8 mouse cellular contexts compared by ENCODE assay signal in genomic region chr11:116489771-116490231, GRCm38 (mm10). TPM values are rescaled to one million over a fixed set of nuclear protein-coding genes. Genes with fewer than 3 reads are reported as not detected.
DNase-seq lines count a peak whose midpoint lies in the region; ATAC-seq lines count a peak whose summit lies in the region.

No protein-coding gene starts in this region.

- H3K9me3 ChIP-seq in kidney, embryonic 16.5 days (ENCODE audit: low read length) = peaks cover 3% of the 10 kb centered on the region; the same call in 1 of the 2 replicates
- no peaks in the 10 kb centered on the region for H3K9me3 ChIP-seq in limb, embryonic 15.5 days
- no peaks in the 10 kb centered on the region for H3K9me3 ChIP-seq in stomach, embryonic 14.5 days (ENCODE audit: control insufficient read depth, low read depth, low read length)

- H3K9ac ChIP-seq in kidney, embryonic 16.5 days (replicated peaks; ENCODE audit: low read length) = peak overlapping the region; percentile 90
- H3K9ac ChIP-seq in limb, embryonic 15.5 days = peak overlapping the region; percentile 88
- H3K9ac ChIP-seq in stomach, embryonic 14.5 days (replicated peaks; ENCODE audit: low read depth, low read length) = peak overlapping the region; percentile 97

- H3K4me1 ChIP-seq in kidney, embryonic 16.5 days (ENCODE audit: insufficient read depth, low read length) = peaks cover 17% of the 10 kb centered on the region
- H3K4me1 ChIP-seq in limb, embryonic 15.5 days = peaks cover 14% of the 10 kb centered on the region
- H3K4me1 ChIP-seq in stomach, embryonic 14.5 days (ENCODE audit: control insufficient read depth, insufficient read depth, low read length) = peaks cover 9% of the 10 kb centered on the region; the same call in 1 of the 2 replicates

- WGBS in kidney, embryonic 16.5 days = under 1% methylated on average over 39 of the region's 39 CpGs
- under 1% methylated on average over 35 of the region's 39 CpGs for WGBS in limb, embryonic 15.5 days
- WGBS in stomach, embryonic 14.5 days = under 1% methylated on average over 39 of the region's 39 CpGs

- H3K4me2 ChIP-seq in kidney, embryonic 16.5 days (replicated peaks; ENCODE audit: low read depth, low read length) = peak overlapping the region; percentile 75
- H3K4me2 ChIP-seq in limb, embryonic 15.5 days = peak overlapping the region; percentile 58
- peak overlapping the region; percentile 54 for H3K4me2 ChIP-seq in stomach, embryonic 14.5 days (replicated peaks; ENCODE audit: low read depth, low read length)

- H3K27ac ChIP-seq in kidney, embryonic 16.5 days (ENCODE audit: low read length) = peak overlapping the region; percentile 95
- peak overlapping the region; percentile 88 for H3K27ac ChIP-seq in limb, embryonic 15.5 days
- H3K27ac ChIP-seq in stomach, embryonic 14.5 days (ENCODE audit: low read length) = peak overlapping the region; percentile 87

- peak; percentile 59 for ATAC-seq in kidney, embryonic 16.5 days (ENCODE audit: low FRiP score, low TSS enrichment)
- ATAC-seq in erythroid progenitor cell, adult 5-6 weeks (replicated peaks; ENCODE audit: low FRiP score, poor library complexity, severe bottlenecking) = peak; percentile 13
- ATAC-seq in limb, embryonic 15.5 days (ENCODE audit: insufficient number of reproducible peaks, low FRiP score, low TSS enrichment, low read depth) = peak; percentile 12; the same call in 1 of the 2 replicates
- peak; percentile 19; the same call in 1 of the 2 replicates for ATAC-seq in stomach, embryonic 14.5 days (ENCODE audit: insufficient number of reproducible peaks, insufficient read depth, low FRiP score, low read depth)

- H3K4me3 ChIP-seq in kidney, embryonic 16.5 days (ENCODE audit: low read length) = peak overlapping the region; percentile 92
- peak overlapping the region; percentile 71 for H3K4me3 ChIP-seq in limb, embryonic 15.5 days
- peak overlapping the region; percentile 97 for H3K4me3 ChIP-seq in stomach, embryonic 14.5 days (ENCODE audit: low read depth, low read length)

- DNase-seq in kidney, postnatal 4 days = no peak
- peak; percentile 33 for DNase-seq in NIH3T3 (ENCODE audit: low read depth)
- DNase-seq in left cerebral cortex, adult 18-20 months (ENCODE audit: low spot score in 2 of 2) = no peak
- DNase-seq in frontal cortex, postnatal 25 days (ENCODE audit: low spot score in 2 of 2) = no peak

- peaks cover 26% of the 10 kb centered on the region for H3K36me3 ChIP-seq in kidney, embryonic 16.5 days (ENCODE audit: insufficient read depth, low read length)
- peaks cover 31% of the 10 kb centered on the region for H3K36me3 ChIP-seq in limb, embryonic 15.5 days
- peaks cover 26% of the 10 kb centered on the region for H3K36me3 ChIP-seq in stomach, embryonic 14.5 days (ENCODE audit: control insufficient read depth, insufficient read depth, low read length)

- H3K27me3 ChIP-seq in kidney, embryonic 16.5 days (ENCODE audit: insufficient read depth, low read length) = no peaks in the 10 kb centered on the region
- no peaks in the 10 kb centered on the region for H3K27me3 ChIP-seq in limb, embryonic 15.5 days
- no peaks in the 10 kb centered on the region for H3K27me3 ChIP-seq in stomach, embryonic 14.5 days (ENCODE audit: control insufficient read depth, insufficient read depth, low read length)

RNA-seq across cellular contexts. Expression of gene Prpsap1, which starts 4.2 kb away (rescaled TPM):
- 217 and 226 TPM in 2 replicates for polyA plus RNA-seq in kidney, embryonic 16.5 days (2015; fragmentation: Nextera tagmentation; extraction: Ambion mirVana)
- 10.8 and 15.9 TPM in 2 replicates for total RNA-seq in erythroid progenitor cell, adult 5-6 weeks (2015; ENCODE audit: low replicate concordance)
- 9.5 and 12.0 TPM in 2 replicates for total RNA-seq in erythroid progenitor cell, adult 5-6 weeks (2017; ENCODE audit: low replicate concordance)
- polyA plus RNA-seq in limb, embryonic 15.5 days (2015; fragmentation: Nextera tagmentation; extraction: Ambion mirVana) = 134 and 138 TPM in 2 replicates
- 216 and 218 TPM in 2 replicates for polyA plus RNA-seq in stomach, embryonic 14.5 days (2014; fragmentation: Nextera tagmentation; extraction: Ambion mirVana)
- total RNA-seq in left cerebral cortex, adult 18-20 months (2021) = 10 to 100 TPM; 82.7 to 89.4 TPM

RNA-seq across cellular contexts. Expression of gene Qrich2, which starts 23.8 kb away (rescaled TPM):
- polyA plus RNA-seq in kidney, embryonic 16.5 days (2015; fragmentation: Nextera tagmentation; extraction: Ambion mirVana) = 0.15 and 0.32 TPM in 2 replicates
- total RNA-seq in erythroid progenitor cell, adult 5-6 weeks (2015; ENCODE audit: low replicate concordance) = not detected in 2 replicates
- total RNA-seq in erythroid progenitor cell, adult 5-6 weeks (2017; ENCODE audit: low replicate concordance) = not detected in 2 replicates
- polyA plus RNA-seq in limb, embryonic 15.5 days (2015; fragmentation: Nextera tagmentation; extraction: Ambion mirVana) = 0.09 and 0.15 TPM in 2 replicates
- polyA plus RNA-seq in stomach, embryonic 14.5 days (2014; fragmentation: Nextera tagmentation; extraction: Ambion mirVana) = 0.22 TPM in 1 of 2 replicates, not detected in the other
- total RNA-seq in left cerebral cortex, adult 18-20 months (2021) = under 1 TPM in 1 of 2 experiments, not detected in 1; 0.05 TPM

RNA-seq across cellular contexts. Expression of gene Sphk1, which starts 40.9 kb away (rescaled TPM):
- polyA plus RNA-seq in kidney, embryonic 16.5 days (2015; fragmentation: Nextera tagmentation; extraction: Ambion mirVana) = 5.8 and 5.9 TPM in 2 replicates
- total RNA-seq in erythroid progenitor cell, adult 5-6 weeks (2015; ENCODE audit: low replicate concordance) = 34.0 and 39.3 TPM in 2 replicates
- 65.2 and 96.7 TPM in 2 replicates for total RNA-seq in erythroid progenitor cell, adult 5-6 weeks (2017; ENCODE audit: low replicate concordance)
- 7.7 and 11.2 TPM in 2 replicates for polyA plus RNA-seq in limb, embryonic 15.5 days (2015; fragmentation: Nextera tagmentation; extraction: Ambion mirVana)
- 11.5 and 13.0 TPM in 2 replicates for polyA plus RNA-seq in stomach, embryonic 14.5 days (2014; fragmentation: Nextera tagmentation; extraction: Ambion mirVana)
- 1 to 10 TPM; 7.9 to 9.9 TPM for total RNA-seq in left cerebral cortex, adult 18-20 months (2021)

RNA-seq across cellular contexts. Expression of gene Ubald2, which starts 55.9 kb away (rescaled TPM):
- 51.2 and 51.4 TPM in 2 replicates for polyA plus RNA-seq in kidney, embryonic 16.5 days (2015; fragmentation: Nextera tagmentation; extraction: Ambion mirVana)
- total RNA-seq in erythroid progenitor cell, adult 5-6 weeks (2015; ENCODE audit: low replicate concordance) = 153 and 187 TPM in 2 replicates
- 47.2 and 63.3 TPM in 2 replicates for total RNA-seq in erythroid progenitor cell, adult 5-6 weeks (2017; ENCODE audit: low replicate concordance)
- polyA plus RNA-seq in limb, embryonic 15.5 days (2015; fragmentation: Nextera tagmentation; extraction: Ambion mirVana) = 25.9 and 26.6 TPM in 2 replicates
- 56.1 and 60.7 TPM in 2 replicates for polyA plus RNA-seq in stomach, embryonic 14.5 days (2014; fragmentation: Nextera tagmentation; extraction: Ambion mirVana)
- 10 to 100 TPM; 27.5 to 32.6 TPM for total RNA-seq in left cerebral cortex, adult 18-20 months (2021)
